Mouse (Mus musculus): Measurements from ENCODE around the gene Ttyh2. TPM values are rescaled to one million over a fixed set of nuclear protein-coding genes. Genes with fewer than 3 reads are reported as not detected.

Ttyh2 gene
- polyA plus RNA-seq, 1 experiment, result 92.5 TPM

DNA sequence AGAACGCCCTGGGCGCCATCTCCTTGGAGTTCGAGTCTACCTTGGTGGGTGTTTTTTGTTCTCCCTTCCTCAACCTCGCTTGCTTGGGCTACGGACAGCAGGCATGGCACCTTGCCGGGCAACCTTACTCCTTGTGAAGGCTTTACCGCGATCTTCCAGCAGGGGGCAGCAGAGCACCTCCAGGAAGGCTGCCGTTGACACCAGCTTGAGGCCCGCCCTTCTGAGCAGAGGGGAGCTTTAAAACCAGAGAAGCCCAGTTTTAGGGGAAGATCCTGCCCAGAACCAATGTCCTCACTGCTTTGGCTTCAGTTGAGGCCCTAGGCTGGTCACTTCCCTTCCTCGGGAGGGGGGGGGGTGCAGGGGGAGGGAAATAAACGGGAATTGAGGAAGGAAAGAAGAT lies 69.9 kb downstream of the Ttyh2 start:
- peaks cover 8% of the 10 kb centered on the region; the same call in 1 of the 2 replicates for H3K4me1 ChIP-seq (ENCODE audit: control insufficient read depth, insufficient read depth, low read length)
- H3K27me3 ChIP-seq (ENCODE audit: control insufficient read depth, insufficient read depth, low read length), result no peaks in the 10 kb centered on the region
- no peak for TF ChIP-seq POLR2A (IDR thresholded peaks at IDR 0.05; ENCODE audit: borderline replicate concordance, insufficient read depth, low read length)
- peak; percentile 96 for TF ChIP-seq CTCF (IDR thresholded peaks at IDR 0.05; ENCODE audit: borderline replicate concordance, insufficient read depth, low read depth, low read length)
- no peak overlapping the region for H3K27ac ChIP-seq (ENCODE audit: insufficient read depth, low read length)
- 2% methylated on average over 12 of the region's 12 CpGs for WGBS
- DNase-seq, result peak; percentile 87 to 97
- peak overlapping the region; percentile 45 for H3K4me3 ChIP-seq (replicated peaks; ENCODE audit: insufficient read depth, low read depth, low read length)

- H3K4me3 ChIP-seq (replicated peaks; ENCODE audit: insufficient read depth, low read depth, low read length), result no peak overlapping the region
- H3K4me1 ChIP-seq (ENCODE audit: control insufficient read depth, insufficient read depth, low read length), result peaks cover 8% of the 10 kb centered on the region; the same call in 1 of the 2 replicates
- TF ChIP-seq CTCF (IDR thresholded peaks at IDR 0.05; ENCODE audit: borderline replicate concordance, insufficient read depth, low read depth, low read length) (no peak), POLR2A (IDR thresholded peaks at IDR 0.05; ENCODE audit: borderline replicate concordance, insufficient read depth, low read length) (no peak)
- WGBS, result 89% methylated on average over 12 of the region's 12 CpGs
- H3K27ac ChIP-seq (ENCODE audit: insufficient read depth, low read length), result no peak overlapping the region
- no peak for DNase-seq
- no peaks in the 10 kb centered on the region for H3K27me3 ChIP-seq (ENCODE audit: control insufficient read depth, insufficient read depth, low read length)
These were observed 72.4 kb downstream of the Ttyh2 start for GRCm38 (mm10) chr11:114747564-114748138.

DNA sequence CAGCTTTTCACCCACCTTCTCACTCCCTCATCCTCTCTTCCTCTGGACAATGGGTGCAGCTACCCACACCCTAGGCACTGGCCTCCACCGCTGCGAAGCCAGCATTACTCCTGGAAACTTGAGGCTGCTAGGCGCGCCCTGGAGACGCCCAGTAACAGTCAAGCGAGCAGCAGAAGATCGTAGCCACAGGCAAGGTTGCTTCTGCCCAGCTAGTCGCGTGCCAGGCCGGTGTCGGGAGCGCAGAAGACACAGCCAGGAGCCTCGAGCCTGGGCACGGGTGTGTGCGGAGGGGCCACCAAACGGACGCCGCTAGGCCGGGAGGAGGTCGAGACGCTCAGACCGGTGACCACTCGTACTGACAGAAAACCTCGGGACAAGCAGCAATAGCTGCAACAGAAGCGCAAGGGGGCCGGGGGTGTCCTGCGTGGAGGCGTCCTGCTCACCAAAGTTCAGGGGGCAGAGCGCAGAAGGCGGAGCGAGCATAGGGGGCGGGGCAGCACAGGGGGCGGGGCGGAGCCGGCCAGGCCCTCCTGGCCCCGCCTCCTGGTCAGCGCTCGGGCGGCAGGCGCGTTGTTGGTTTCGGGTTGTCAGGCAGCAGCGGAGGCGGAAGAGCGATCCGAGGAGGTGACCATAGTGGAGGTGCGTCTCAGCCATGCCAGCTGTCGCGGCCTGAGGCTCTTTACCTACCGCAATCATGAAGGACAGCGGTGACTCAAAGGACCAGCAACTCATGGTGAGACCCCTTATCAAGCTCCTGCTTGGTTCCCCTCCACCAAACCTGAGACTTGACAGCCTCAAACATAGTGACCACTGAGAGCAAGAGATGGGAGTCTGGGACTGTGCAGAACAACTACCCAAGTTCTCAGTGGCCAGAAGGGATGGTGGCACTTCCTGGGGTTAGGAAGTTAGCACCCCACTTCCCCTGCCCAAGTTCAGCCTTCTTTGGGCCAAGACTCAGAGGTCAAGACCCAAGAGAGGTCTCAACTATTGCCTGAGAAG lies 89.9 kb downstream of the Ttyh2 start, which contains the start of gene Kif19a:
Gene Kif19a (plus strand): TSS at position 569 of the 999 bp plus-strand sequence.
- peak within 1 kb of the TSS; percentile 63 for H3K4me3 ChIP-seq (replicated peaks; ENCODE audit: insufficient read depth, low read depth, low read length)
- no peaks in the 10 kb centered on the region for H3K4me1 ChIP-seq (ENCODE audit: control insufficient read depth, insufficient read depth, low read length)
- 4% methylated on average over 51 of the region's 51 CpGs for WGBS
- no peaks in the 10 kb centered on the region for H3K27me3 ChIP-seq (ENCODE audit: control insufficient read depth, insufficient read depth, low read length)
- peak; percentile 54 to 56 for DNase-seq
- TF ChIP-seq POLR2A (IDR thresholded peaks at IDR 0.05; ENCODE audit: borderline replicate concordance, insufficient read depth, low read length) (no peak), CTCF (IDR thresholded peaks at IDR 0.05; ENCODE audit: borderline replicate concordance, insufficient read depth, low read depth, low read length) (no peak)
- no peak within 1 kb of the TSS for H3K27ac ChIP-seq (ENCODE audit: insufficient read depth, low read length)

DNA sequence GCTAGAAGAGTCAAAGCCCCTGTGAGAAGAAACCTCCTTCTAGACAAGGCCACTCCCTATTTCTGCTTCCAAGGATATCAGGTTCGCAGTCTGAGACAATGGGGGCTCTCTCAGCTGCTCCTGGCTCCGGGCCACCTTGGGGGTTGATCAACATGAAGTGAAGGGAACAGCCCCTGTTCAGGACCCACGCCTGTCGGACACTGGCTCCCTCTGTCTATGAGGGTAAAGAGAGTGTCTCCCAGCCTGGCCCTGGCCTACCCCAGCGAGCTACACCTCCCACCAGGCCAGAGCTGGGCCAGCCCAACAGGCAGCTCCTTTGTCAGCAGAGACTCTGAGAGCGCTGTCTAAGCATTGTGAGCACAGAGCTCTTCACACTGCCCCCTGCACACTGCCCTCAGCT lies 94.7 kb downstream of the Ttyh2 start:
- Histone ChIP-seq H3K4me3 (replicated peaks; ENCODE audit: insufficient read depth, low read depth, low read length) (no peak overlapping the region), H3K4me1 (ENCODE audit: control insufficient read depth, insufficient read depth, low read length) (peaks cover 4% of the 10 kb centered on the region), H3K27me3 (ENCODE audit: control insufficient read depth, insufficient read depth, low read length) (no peaks in the 10 kb centered on the region), H3K27ac (ENCODE audit: insufficient read depth, low read length) (no peak overlapping the region)
- 70% methylated on average over 6 of the region's 6 CpGs for WGBS
- TF ChIP-seq POLR2A (IDR thresholded peaks at IDR 0.05; ENCODE audit: borderline replicate concordance, insufficient read depth, low read length), result no peak
- no peak for TF ChIP-seq CTCF (IDR thresholded peaks at IDR 0.05; ENCODE audit: borderline replicate concordance, insufficient read depth, low read depth, low read length)
- no peak for DNase-seq

Other genes with a start within 250 kb of the Ttyh2 start
- 1,362 and 1,509 TPM in 2 replicates for gene Rpl38, start 6.9 kb upstream of the Ttyh2 start, polyA plus RNA-seq (2012; rRNA removed)
- 3.9 and 5.0 TPM in 2 replicates for gene Dnaic2, start 52.0 kb downstream of the Ttyh2 start, polyA plus RNA-seq (2012; rRNA removed)
- 4.9 and 5.1 TPM in 2 replicates for gene Kif19a, start 90.0 kb downstream of the Ttyh2 start, polyA plus RNA-seq (2012; rRNA removed)
- gene Btbd17, start 120.5 kb downstream of the Ttyh2 start, polyA plus RNA-seq (2012; rRNA removed), result 78.3 and 81.3 TPM in 2 replicates
- 0.29 and 0.64 TPM in 2 replicates for gene Gpr142, start 123.5 kb downstream of the Ttyh2 start, polyA plus RNA-seq (2012; rRNA removed)
- 62.9 and 71.8 TPM in 2 replicates for gene Gprc5c, start 175.7 kb downstream of the Ttyh2 start, polyA plus RNA-seq (2012; rRNA removed)
- gene Cd300a, start 214.6 kb downstream of the Ttyh2 start, polyA plus RNA-seq (2012; rRNA removed), result 5.2 and 6.5 TPM in 2 replicates

All from cerebellum, adult 2 months (tissue).